Mouse (Mus musculus): ENCODE results near the gene Rpia. TPM values are rescaled to one million over a fixed set of nuclear protein-coding genes. Genes with fewer than 3 reads are reported as not detected.

Rpia gene
- total RNA-seq, 2 experiments from 2014 or later: 8.5 to 9.4 TPM

DNA sequence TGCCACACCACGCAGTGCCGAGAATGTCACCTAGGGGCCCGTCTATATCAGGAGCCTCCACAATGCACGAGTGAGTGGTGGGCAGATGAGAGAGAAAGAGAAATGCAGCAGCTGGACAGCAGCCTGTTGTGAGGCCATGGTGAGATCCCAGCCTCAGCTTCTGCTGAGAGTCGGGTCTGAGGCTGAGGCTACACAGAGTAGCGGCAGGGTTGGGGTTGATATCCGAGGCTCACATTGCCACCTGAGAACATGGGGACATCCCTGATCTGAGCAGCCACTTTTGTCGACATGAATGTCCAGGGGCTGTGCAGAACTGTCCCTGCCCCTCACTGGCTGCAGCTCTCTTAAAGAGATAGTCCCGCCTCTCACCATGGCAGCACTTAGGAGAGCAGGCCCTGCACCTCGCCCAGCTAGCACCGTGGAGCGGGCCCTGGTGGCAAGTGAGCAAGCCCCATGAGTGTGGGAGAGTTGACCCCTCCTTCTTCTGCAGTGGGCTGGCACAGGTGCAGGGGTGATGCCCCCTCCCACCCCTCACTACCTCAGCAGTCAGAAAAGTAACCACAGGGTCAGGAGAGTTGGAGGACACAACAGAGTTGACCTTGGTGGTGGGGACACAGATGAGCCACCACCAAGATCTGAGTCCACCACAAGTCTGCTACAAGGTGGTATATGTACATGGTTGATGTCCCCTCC lies 75.2 kb downstream of the Rpia start:
- intact Hi-C loops (cut with DNase I; ENCODE audit: low total_unique reads): no loop called here

More for the DNA sequence above, 75.2 kb downstream of the Rpia start:
- DNase-seq: no peak

Other genes with a start within 250 kb of the Rpia start
- 1 to 10 TPM; 7.0 to 9.5 TPM for gene Eif2ak3, start 52.3 kb upstream of the Rpia start, total RNA-seq (2021)
- not detected for gene Tex37, start 126.7 kb upstream of the Rpia start, total RNA-seq (2021)
- not detected for gene Foxi3, start 164.3 kb upstream of the Rpia start, total RNA-seq (2021)